Mouse (Mus musculus) CH12.LX (cell line): ENCODE results near the gene Nsun7.

ENCODE experiments used
- CHD2 ChIP-seq: IDR thresholded peaks from 2 replicates; pipeline ENCODE4 v1.6.1; 2011; ENCODE audit warnings: low read length, improper control_type of control experiment
- CTCF ChIP-seq, 2 experiments: IDR thresholded peaks in 1 of 2; conservative IDR thresholded peaks in 1 of 2; 2 replicates each; pipeline ENCODE4 v1.5.1; 2011 to 2012; ENCODE audit warnings: low read depth in 2 of 2, low read length in 2 of 2, improper control_type of control experiment in 1 of 2, inconsistent platforms in 1 of 2, mild to moderate bottlenecking in 1 of 2, moderate library complexity in 1 of 2
- EP300 ChIP-seq: IDR thresholded peaks from 2 replicates; pipeline ENCODE4 v1.6.1; 2011; ENCODE audit warnings: low read length, improper control_type of control experiment
- HCFC1 ChIP-seq: IDR thresholded peaks from 2 replicates; pipeline ENCODE4 v1.6.1; 2012; ENCODE audit warnings: low read depth, mild to moderate bottlenecking, inconsistent platforms, low read length, improper control_type of control experiment
- MAFK ChIP-seq: IDR thresholded peaks from 2 replicates; pipeline ENCODE4 v1.6.1; 2011; ENCODE audit warnings: low read length, improper control_type of control experiment; ENCODE audit not compliant: insufficient replicate concordance
- MAZ ChIP-seq: IDR thresholded peaks from 2 replicates; pipeline ENCODE4 v1.6.1; 2012; ENCODE audit warnings: low read depth, mild to moderate bottlenecking, inconsistent platforms, low read length, improper control_type of control experiment, moderate library complexity
- MEF2A ChIP-seq: IDR thresholded peaks from 2 replicates; pipeline ENCODE4 v1.6.1; 2014; ENCODE audit warnings: low read depth, mild to moderate bottlenecking, inconsistent platforms, low read length, improper control_type of control experiment, borderline replicate concordance
- NELFE ChIP-seq: IDR thresholded peaks from 2 replicates; pipeline ENCODE4 v1.6.1; 2011; ENCODE audit warnings: low read depth, low read length, improper control_type of control experiment
- POLR2A ChIP-seq: IDR thresholded peaks from 2 replicates; pipeline ENCODE4 v1.6.1; 2011; ENCODE audit warnings: low read depth, mild to moderate bottlenecking, improper control_type of control experiment, low read length
- TCF12 ChIP-seq: IDR thresholded peaks from 2 replicates; pipeline ENCODE4 v1.6.1; 2014; ENCODE audit warnings: low read depth, mild to moderate bottlenecking, inconsistent platforms, low read length, improper control_type of control experiment
- USF1 ChIP-seq: IDR thresholded peaks from 2 replicates; pipeline ENCODE4 v1.6.1; 2014; ENCODE audit warnings: low read depth, mild to moderate bottlenecking, inconsistent platforms, low read length, improper control_type of control experiment
- ZMIZ1 ChIP-seq: IDR thresholded peaks from 2 replicates; pipeline ENCODE4 v1.6.1; 2012; ENCODE audit warnings: low read depth, mild to moderate bottlenecking, inconsistent platforms, low read length, improper control_type of control experiment
- ZNF384 ChIP-seq: IDR thresholded peaks from 2 replicates; pipeline ENCODE4 v1.6.1; 2012; ENCODE audit warnings: low read depth, low read length, improper control_type of control experiment, inconsistent platforms

DNA sequence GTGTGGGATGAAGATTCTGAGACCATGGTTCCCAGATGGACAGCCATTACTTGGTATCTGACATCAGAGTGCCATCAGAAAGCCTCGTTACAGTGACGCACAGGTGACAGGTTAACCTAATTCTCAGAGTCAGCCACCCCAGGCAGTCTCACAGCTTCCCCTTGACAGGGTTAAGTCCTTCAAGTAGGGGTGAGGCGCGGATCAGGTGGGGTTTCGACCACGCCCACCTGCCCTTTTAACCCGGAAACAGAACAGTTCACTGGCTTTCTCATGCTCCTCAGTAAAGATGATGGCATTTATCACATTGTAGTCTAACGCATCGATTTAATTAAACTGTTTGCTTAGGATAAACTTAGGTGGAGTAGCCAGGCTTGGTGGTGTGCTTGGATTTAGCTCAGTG, 39.1 kb upstream of the Nsun7 start:
- TF ChIP-seq TCF12 (no peak), CHD2 (no peak), CTCF (conservative IDR thresholded peaks at IDR 0.05 in 1 of 2, IDR thresholded peaks at IDR 0.05 in 1 of 2; ENCODE audit: low read depth in 2 of 2, low read length in 2 of 2) (no peak), MAFK (no peak), EP300 (no peak), POLR2A (no peak), ZMIZ1 (no peak), MEF2A (no peak), USF1 (no peak), MAZ (no peak), HCFC1 (no peak), ZNF384 (no peak), NELFE (no peak)
